Mouse (Mus musculus) spleen, adult 2 months (tissue): ENCODE measurements around the gene Celsr2. TPM values are rescaled to one million over a fixed set of nuclear protein-coding genes. Genes with fewer than 3 reads are reported as not detected.

Source experiments
- DNase-seq, 2 experiments: peaks; one replicate each; pipeline versions ENCODE4 v3.0.0 to v3.0.0-alpha.2; 2012 to 2021; ENCODE audit warnings: low spot score in 2 of 2, low read depth in 1 of 2
- H3K27ac ChIP-seq: fragments of 200-500 bp; 2 replicates; pipeline ENCODE4 v1.5.1; 2012; ENCODE audit warnings: low read length, inconsistent platforms; ENCODE audit not compliant: insufficient read depth
- H3K27me3 ChIP-seq: fragments of 200-500 bp; 2 replicates; pipeline ENCODE4 v1.6.1; 2012; ENCODE audit warnings: mild to moderate bottlenecking, moderate library complexity, low read length, inconsistent platforms; ENCODE audit not compliant: control insufficient read depth, insufficient read depth
- H3K36me3 ChIP-seq: fragments of 200-500 bp; 2 replicates; pipeline ENCODE4 v1.6.1; 2012; ENCODE audit warnings: mild to moderate bottlenecking, low read length, inconsistent platforms; ENCODE audit not compliant: control insufficient read depth, insufficient read depth
- H3K4me1 ChIP-seq: fragments of 200-500 bp; 2 replicates; pipeline ENCODE4 v1.6.1; 2011; ENCODE audit warnings: inconsistent platforms; ENCODE audit not compliant: control insufficient read depth, insufficient read depth, insufficient read length
- H3K4me3 ChIP-seq: fragments of 200-500 bp; 2 replicates; pipeline ENCODE4 v1.5.1; 2011; ENCODE audit warnings: mild to moderate bottlenecking, inconsistent platforms; ENCODE audit not compliant: insufficient read depth, insufficient read length; ENCODE audit errors: extremely low read depth
- CTCF ChIP-seq: fragments of 200-500 bp; IDR thresholded peaks from 2 replicates; pipeline ENCODE4 v1.5.1; 2011; ENCODE audit warnings: mild to moderate bottlenecking, inconsistent platforms; ENCODE audit not compliant: insufficient read depth, insufficient read length, insufficient replicate concordance; ENCODE audit errors: extremely low read depth
- POLR2A ChIP-seq: fragments of 200-500 bp; IDR thresholded peaks from 2 replicates; pipeline ENCODE4 v1.6.1; 2011; ENCODE audit warnings: low read depth, low read length, inconsistent platforms
- WGBS: fragments of 180-500 bp; shearing (Covaris S2); methylation state at CpG from one replicate; pipeline ENCODE4 v1.1.7; 2018; 5-methylcytosine and 5-hydroxymethylcytosine counted together
- polyA plus RNA-seq: library from polyadenylated mRNA; depleted of rRNA; stranded (reverse); fragments of >200 nt; gene quantifications from 2 replicates; pipeline ENCODE4 v1.2.3, GENCODE M21; 2012

Celsr2 gene
- polyA plus RNA-seq, 1 experiment: 2.6 TPM

- Histone ChIP-seq H3K36me3 (peaks cover 71% of the 10 kb centered on the region), H3K4me1 (no peaks in the 10 kb centered on the region), H3K27me3 (no peaks in the 10 kb centered on the region), H3K4me3 (no peak overlapping the region), H3K27ac (no peak overlapping the region)
- WGBS: 92% methylated on average over 13 of the region's 13 CpGs
- DNase-seq: no peak
- TF ChIP-seq CTCF (no peak), POLR2A (no peak)
These were observed 17.3 kb upstream of the Celsr2 start for GRCm38 (mm10) chr3:108432542-108433187.

GRCm38 (mm10) chr3:108425624-108426018 lies 10.3 kb upstream of the Celsr2 start:
- H3K36me3 ChIP-seq: peaks cover 41% of the 10 kb centered on the region
- WGBS: 91% methylated on average over 6 of the region's 6 CpGs

DNA sequence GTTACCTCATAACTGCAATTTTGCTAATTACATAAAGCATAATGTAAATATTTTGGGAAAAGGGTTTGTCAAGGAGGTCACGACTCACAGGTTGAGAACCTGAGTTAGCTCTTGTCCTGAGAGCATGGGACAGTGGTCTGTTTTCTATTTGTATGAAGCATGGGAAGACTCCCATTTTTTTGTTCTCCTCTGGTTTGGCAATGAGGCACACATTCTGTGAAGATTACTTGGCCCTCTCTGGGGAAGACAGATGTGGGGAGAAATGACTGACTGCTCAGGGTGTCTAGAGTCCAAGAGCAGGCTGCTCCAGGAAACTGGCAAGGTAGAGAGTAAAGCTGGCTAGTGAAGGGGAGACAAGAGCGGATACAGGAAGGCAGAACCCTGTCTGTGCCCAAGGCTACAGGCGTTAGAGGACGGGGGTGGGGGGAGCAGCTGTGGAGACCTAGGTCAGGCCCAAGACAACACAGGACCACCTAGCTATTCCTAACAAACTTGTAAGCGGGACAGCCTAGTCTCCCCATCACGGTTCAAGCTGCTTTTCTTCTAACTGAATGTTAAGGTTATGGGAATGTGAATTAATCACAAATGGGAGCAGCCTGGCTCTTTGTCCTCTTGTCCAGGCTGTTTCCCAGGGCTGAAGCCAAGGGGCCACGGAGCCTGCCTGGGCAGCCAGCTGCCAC lies 9.7 kb upstream of the Celsr2 start:
- WGBS: 92% methylated on average over 7 of the region's 7 CpGs
- Histone ChIP-seq H3K36me3 (peaks cover 39% of the 10 kb centered on the region), H3K4me1 (no peaks in the 10 kb centered on the region; the same call in 1 of the 2 replicates), H3K4me3 (no peak overlapping the region), H3K27me3 (no peaks in the 10 kb centered on the region), H3K27ac (no peak overlapping the region)
- TF ChIP-seq POLR2A (no peak), CTCF (no peak)
- no peak for DNase-seq

More at GRCm38 (mm10) chr3:108425624-108426018, 10.3 kb upstream of the Celsr2 start:
- H3K4me3 ChIP-seq: no peak overlapping the region
- TF ChIP-seq POLR2A (no peak), CTCF (no peak)
- H3K27me3 ChIP-seq: no peaks in the 10 kb centered on the region
- no peak for DNase-seq
- H3K27ac ChIP-seq: no peak overlapping the region
- H3K4me1 ChIP-seq: no peaks in the 10 kb centered on the region; the same call in 1 of the 2 replicates

- no peak overlapping the region for H3K27ac ChIP-seq
- peak in 1 of 2 experiments; percentile 28 for DNase-seq
- H3K4me3 ChIP-seq: no peak overlapping the region
- 43% methylated on average over 11 of the region's 11 CpGs for WGBS
- peaks cover 31% of the 10 kb centered on the region for H3K36me3 ChIP-seq
- no peaks in the 10 kb centered on the region for H3K27me3 ChIP-seq
- no peaks in the 10 kb centered on the region; the same call in 1 of the 2 replicates for H3K4me1 ChIP-seq
- TF ChIP-seq CTCF (no peak), POLR2A (no peak)
These were observed 8.8 kb upstream of the Celsr2 start for GRCm38 (mm10) chr3:108423844-108424801.

DNA sequence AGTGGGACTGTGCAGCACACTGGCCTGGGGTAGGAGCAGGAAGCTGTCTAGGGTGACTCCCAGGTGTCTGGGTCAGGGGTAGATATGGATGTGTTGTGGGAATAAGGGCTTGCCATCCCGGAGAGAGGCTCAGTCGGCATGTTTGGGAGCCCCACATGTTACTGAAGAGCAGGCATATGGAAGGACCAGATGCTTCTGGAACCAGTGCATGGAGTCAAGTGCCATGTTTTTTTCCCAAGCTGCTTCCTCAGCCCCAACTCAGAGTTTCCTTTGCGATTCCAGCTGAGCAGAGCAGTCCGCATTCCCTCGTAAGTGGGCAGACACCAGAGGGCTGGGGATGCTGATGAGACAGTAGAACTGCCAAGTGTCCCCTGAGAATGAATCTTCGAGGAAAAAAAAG lies 7.7 kb upstream of the Celsr2 start:
- WGBS: 56% methylated on average over 6 of the region's 6 CpGs
- Histone ChIP-seq H3K4me1 (no peaks in the 10 kb centered on the region; the same call in 1 of the 2 replicates), H3K27ac (no peak overlapping the region)

DNA sequence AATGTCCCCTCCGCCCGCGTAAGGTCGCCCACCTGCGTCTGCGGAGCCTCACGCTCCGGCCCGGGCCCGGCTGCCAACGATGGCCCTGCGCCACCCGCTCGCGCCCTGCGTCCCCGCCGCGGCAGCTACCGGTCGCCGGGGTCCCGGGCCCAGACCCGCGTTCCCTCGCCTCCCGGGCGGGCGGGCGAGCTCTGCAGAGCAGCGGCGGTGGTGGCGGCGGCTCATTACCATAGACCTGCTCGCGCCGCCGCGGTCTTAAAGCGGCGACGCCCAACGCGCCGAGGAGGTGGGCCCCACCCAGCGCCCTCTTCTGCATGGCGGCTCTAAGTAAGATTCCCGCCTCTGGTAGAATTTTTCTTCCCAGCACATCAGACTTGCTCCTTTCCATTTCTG lies 475 bp upstream of the Celsr2 start:
- H3K27me3 ChIP-seq: peaks cover 3% of the 10 kb centered on the region; the same call in 1 of the 2 replicates
- H3K4me1 ChIP-seq: peaks cover 8% of the 10 kb centered on the region
- no peak for TF ChIP-seq CTCF
- no peak for TF ChIP-seq POLR2A
- peak; percentile 38 to 76 for DNase-seq
- H3K27ac ChIP-seq: no peak overlapping the region
- H3K36me3 ChIP-seq: no peaks in the 10 kb centered on the region
- peak overlapping the region; percentile 71 for H3K4me3 ChIP-seq
- WGBS: under 1% methylated on average over 46 of the region's 48 CpGs

More for the DNA sequence above, 7.7 kb upstream of the Celsr2 start:
- no peak overlapping the region for H3K4me3 ChIP-seq
- TF ChIP-seq CTCF: no peak
- TF ChIP-seq POLR2A: no peak
- H3K36me3 ChIP-seq: peaks cover 21% of the 10 kb centered on the region
- no peak for DNase-seq
- H3K27me3 ChIP-seq: no peaks in the 10 kb centered on the region
